ENCODE assay signal across 22 mouse cellular contexts in the genomic region with DNA sequence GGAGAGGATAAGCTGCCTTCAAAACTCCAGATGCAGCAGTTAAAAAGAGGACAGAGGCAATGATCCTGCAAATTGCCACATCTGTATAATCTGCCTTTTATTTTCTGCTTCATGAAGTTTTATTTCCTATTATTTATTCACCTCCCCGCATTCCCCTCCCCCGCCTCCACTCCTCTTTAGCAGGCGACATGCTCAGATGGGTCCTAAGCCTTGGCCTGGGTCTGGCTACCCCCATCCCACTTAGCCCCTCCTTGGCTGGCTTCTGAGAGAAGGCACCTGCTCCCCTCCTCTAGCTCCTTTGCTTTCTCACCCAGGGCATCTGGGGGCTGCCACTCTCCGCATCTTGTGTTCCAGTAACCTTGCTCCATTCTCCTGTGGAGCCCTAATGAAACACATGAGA. TPM values are rescaled to one million over a fixed set of nuclear protein-coding genes. Genes with fewer than 3 reads are reported as not detected.
DNase-seq lines count a peak whose midpoint lies in the region; ATAC-seq and TF ChIP-seq lines count a peak whose summit lies in the region.
"Had no signal": no experiment of that assay in that cellular context is flagged by ENCODE, and none has a peak within 500 bp of the region (broad histone marks: within the 10 kb centered on the region; RNA-seq: fewer than 3 reads in every experiment).

No protein-coding gene starts in this region.

- no peak overlapping the region for H3K4me2 ChIP-seq in hindbrain, embryonic 11.5 days (replicated peaks; ENCODE audit: low read depth, low read length)
- H3K4me2 ChIP-seq in kidney, postnatal 0 days (ENCODE audit: low read length) = no peak overlapping the region
- no peak overlapping the region for H3K4me2 ChIP-seq in midbrain, embryonic 14.5 days (ENCODE audit: low read length)
- no peak overlapping the region for H3K4me2 ChIP-seq in midbrain, postnatal 0 days (ENCODE audit: low read depth, low read length, poor library complexity, severe bottlenecking)
- H3K4me2 ChIP-seq in neural tube, embryonic 13.5 days = no peak overlapping the region
- H3K4me2 ChIP-seq: forebrain, embryonic 15.5 days; heart, embryonic 11.5 days; midbrain, embryonic 15.5 days had no signal

- TF ChIP-seq POLR2A in kidney, adult 2 months (IDR thresholded peaks at IDR 0.05; ENCODE audit: low read depth, low read length) = no peak

- no peaks in the 10 kb centered on the region; the same call in 1 of the 2 replicates for H3K4me1 ChIP-seq in hindbrain, embryonic 11.5 days (replicated peaks; ENCODE audit: control insufficient read depth, insufficient read depth, low read length)
- H3K4me1 ChIP-seq in hindbrain, embryonic 10.5 days (replicated peaks) = peaks cover 19% of the 10 kb centered on the region
- H3K4me1 ChIP-seq in kidney, postnatal 0 days (replicated peaks; ENCODE audit: insufficient read depth, low read length) = peaks cover 31% of the 10 kb centered on the region
- peaks cover 47% of the 10 kb centered on the region for H3K4me1 ChIP-seq in kidney, adult 2 months (ENCODE audit: control insufficient read depth, insufficient read depth, low read length)
- 0 out of 2 replicates have a peak, but pooled peaks cover 2% of the 10 kb centered on the region for H3K4me1 ChIP-seq in midbrain, embryonic 14.5 days (ENCODE audit: control insufficient read depth, insufficient read depth, low read length)
- no peaks in the 10 kb centered on the region for H3K4me1 ChIP-seq in midbrain, postnatal 0 days (ENCODE audit: insufficient read depth, low read length)
- H3K4me1 ChIP-seq in neural tube, embryonic 13.5 days (replicated peaks) = peaks cover 48% of the 10 kb centered on the region

- peak; percentile 30 for DNase-seq in hindbrain, embryonic 11.5 days (ENCODE audit: low spot score)
- no peak for DNase-seq in hindbrain, embryonic 10.5 days (ENCODE audit: low spot score)
- DNase-seq in kidney, postnatal 0 days (ENCODE audit: low spot score) = peak; percentile 80
- DNase-seq in kidney, adult 2 months = no peak
- DNase-seq in midbrain, embryonic 14.5 days = peak; percentile 13
- no peak for DNase-seq in midbrain, postnatal 0 days (ENCODE audit: low spot score)
- DNase-seq in adrenal gland, adult 2 months = no peak
- DNase-seq: adrenal gland, postnatal 36 days; cerebellum, adult 11 months; cerebellum, adult 9-11 months; gastrocnemius, postnatal 10 days; right cerebral cortex, adult 18-20 months; right cerebral cortex, postnatal 4 days; thymus, adult 18-20 months; thymus, postnatal 36 days had no signal

- peak; percentile 68 for ATAC-seq in hindbrain, embryonic 11.5 days (ENCODE audit: low FRiP score)
- peak; percentile 71 for ATAC-seq in kidney, postnatal 0 days (replicated peaks; ENCODE audit: low FRiP score, low read depth)
- ATAC-seq in midbrain, embryonic 14.5 days (ENCODE audit: low FRiP score, low TSS enrichment) = no peak
- ATAC-seq in midbrain, postnatal 0 days (ENCODE audit: low FRiP score) = no peak
- peak; percentile 57 for ATAC-seq in neural tube, embryonic 13.5 days (ENCODE audit: low read depth)
- ATAC-seq: forebrain, embryonic 15.5 days; intestine, embryonic 16.5 days; midbrain, embryonic 15.5 days had no signal

- H3K9ac ChIP-seq in hindbrain, embryonic 11.5 days (ENCODE audit: low read depth, low read length) = no peak overlapping the region
- H3K9ac ChIP-seq in kidney, postnatal 0 days (ENCODE audit: low read depth, low read length) = no peak overlapping the region
- no peak overlapping the region for H3K9ac ChIP-seq in midbrain, embryonic 14.5 days (replicated peaks; ENCODE audit: low read length)
- H3K9ac ChIP-seq in midbrain, postnatal 0 days (replicated peaks; ENCODE audit: low read length, poor library complexity, severe bottlenecking) = no peak overlapping the region
- no peak overlapping the region for H3K9ac ChIP-seq in neural tube, embryonic 13.5 days
- H3K9ac ChIP-seq: forebrain, embryonic 15.5 days; midbrain, embryonic 15.5 days had no signal

- H3K27ac ChIP-seq in hindbrain, embryonic 11.5 days (ENCODE audit: low read depth, low read length) = 0 out of 2 replicates have a peak overlapping the region, but pooled peaks have one; percentile 13
- no peak overlapping the region for H3K27ac ChIP-seq in hindbrain, embryonic 10.5 days
- peak overlapping the region; percentile 82 for H3K27ac ChIP-seq in kidney, postnatal 0 days
- H3K27ac ChIP-seq in kidney, adult 2 months (ENCODE audit: insufficient read depth, low read depth, low read length) = no peak overlapping the region
- no peak overlapping the region for H3K27ac ChIP-seq in midbrain, embryonic 14.5 days (replicated peaks; ENCODE audit: low read depth, low read length)
- H3K27ac ChIP-seq in midbrain, postnatal 0 days (ENCODE audit: low read depth, low read length) = no peak overlapping the region
- peak overlapping the region; percentile 88 for H3K27ac ChIP-seq in neural tube, embryonic 13.5 days (replicated peaks)
- H3K27ac ChIP-seq: embryonic facial prominence, embryonic 10.5 days; forebrain, embryonic 15.5 days; layer of hippocampus, adult 2 months; midbrain, embryonic 15.5 days had no signal

- H3K4me3 ChIP-seq in hindbrain, embryonic 11.5 days (ENCODE audit: low read depth, low read length) = no peak overlapping the region
- H3K4me3 ChIP-seq in hindbrain, embryonic 10.5 days = no peak overlapping the region
- no peak overlapping the region for H3K4me3 ChIP-seq in kidney, postnatal 0 days (replicated peaks; ENCODE audit: low read depth, low read length)
- H3K4me3 ChIP-seq in kidney, adult 2 months (ENCODE audit: insufficient read depth, low read depth, low read length) = no peak overlapping the region
- H3K4me3 ChIP-seq in midbrain, embryonic 14.5 days (replicated peaks; ENCODE audit: low read depth, low read length) = no peak overlapping the region
- no peak overlapping the region for H3K4me3 ChIP-seq in midbrain, postnatal 0 days (ENCODE audit: low read depth, low read length)
- no peak overlapping the region for H3K4me3 ChIP-seq in neural tube, embryonic 13.5 days
- H3K4me3 ChIP-seq: embryonic facial prominence, embryonic 10.5 days; forebrain, embryonic 15.5 days; layer of hippocampus, adult 2 months; midbrain, embryonic 15.5 days had no signal

- H3K27me3 ChIP-seq in hindbrain, embryonic 11.5 days (ENCODE audit: control insufficient read depth, insufficient read depth, low read length) = no peaks in the 10 kb centered on the region; the same call in 1 of the 2 replicates
- H3K27me3 ChIP-seq in hindbrain, embryonic 10.5 days (ENCODE audit: insufficient read depth, poor library complexity, severe bottlenecking) = peaks cover 15% of the 10 kb centered on the region; the same call in 1 of the 2 replicates
- H3K27me3 ChIP-seq in kidney, postnatal 0 days (ENCODE audit: insufficient read depth, low read length) = no peaks in the 10 kb centered on the region
- no peaks in the 10 kb centered on the region for H3K27me3 ChIP-seq in kidney, adult 2 months (replicated peaks; ENCODE audit: control insufficient read depth, insufficient read depth, low read length)
- H3K27me3 ChIP-seq in midbrain, embryonic 14.5 days (ENCODE audit: control insufficient read depth, insufficient read depth, low read length) = no peaks in the 10 kb centered on the region
- H3K27me3 ChIP-seq in midbrain, postnatal 0 days (ENCODE audit: insufficient read depth, low read length) = no peaks in the 10 kb centered on the region
- no peaks in the 10 kb centered on the region for H3K27me3 ChIP-seq in neural tube, embryonic 13.5 days
- H3K27me3 ChIP-seq: forebrain, embryonic 15.5 days; midbrain, embryonic 15.5 days had no signal

- H3K36me3 ChIP-seq in hindbrain, embryonic 11.5 days (ENCODE audit: control insufficient read depth, insufficient read depth, low read length) = no peaks in the 10 kb centered on the region
- no peaks in the 10 kb centered on the region for H3K36me3 ChIP-seq in hindbrain, embryonic 10.5 days
- no peaks in the 10 kb centered on the region for H3K36me3 ChIP-seq in kidney, postnatal 0 days (ENCODE audit: insufficient read depth, low read length)
- no peaks in the 10 kb centered on the region for H3K36me3 ChIP-seq in kidney, adult 2 months (ENCODE audit: control insufficient read depth, insufficient read depth, low read length)
- no peaks in the 10 kb centered on the region for H3K36me3 ChIP-seq in midbrain, embryonic 14.5 days (ENCODE audit: control insufficient read depth, insufficient read depth, low read length)
- H3K36me3 ChIP-seq in midbrain, postnatal 0 days (ENCODE audit: insufficient read depth, low read length) = no peaks in the 10 kb centered on the region
- H3K36me3 ChIP-seq in neural tube, embryonic 13.5 days = no peaks in the 10 kb centered on the region
- H3K36me3 ChIP-seq: embryonic facial prominence, embryonic 10.5 days; forebrain, embryonic 15.5 days; midbrain, embryonic 15.5 days had no signal

- H3K9me3 ChIP-seq in hindbrain, embryonic 11.5 days (ENCODE audit: control insufficient read depth, low read length) = no peaks in the 10 kb centered on the region
- H3K9me3 ChIP-seq in hindbrain, embryonic 10.5 days = no peaks in the 10 kb centered on the region
- H3K9me3 ChIP-seq in kidney, postnatal 0 days (replicated peaks; ENCODE audit: low read length) = no peaks in the 10 kb centered on the region
- H3K9me3 ChIP-seq in midbrain, embryonic 14.5 days (ENCODE audit: control insufficient read depth, low read length) = no peaks in the 10 kb centered on the region
- no peaks in the 10 kb centered on the region for H3K9me3 ChIP-seq in midbrain, postnatal 0 days (ENCODE audit: low read length)
- no peaks in the 10 kb centered on the region for H3K9me3 ChIP-seq in neural tube, embryonic 13.5 days
- H3K9me3 ChIP-seq: embryonic facial prominence, embryonic 10.5 days; forebrain, embryonic 15.5 days; midbrain, embryonic 15.5 days had no signal

- WGBS in hindbrain, embryonic 11.5 days = 70% methylated on average over 4 of the region's 4 CpGs
- WGBS in hindbrain, embryonic 10.5 days = 77% methylated on average over 4 of the region's 4 CpGs
- WGBS in kidney, postnatal 0 days = 26% methylated on average over 4 of the region's 4 CpGs
- 57% methylated on average over 4 of the region's 4 CpGs for WGBS in kidney, adult 2 months
- 62% methylated on average over 4 of the region's 4 CpGs for WGBS in midbrain, embryonic 14.5 days
- 72% methylated on average over 4 of the region's 4 CpGs for WGBS in midbrain, postnatal 0 days
- 62% methylated on average over 4 of the region's 4 CpGs for WGBS in neural tube, embryonic 13.5 days

- TF ChIP-seq CTCF in kidney, postnatal 0 days (IDR thresholded peaks at IDR 0.05; ENCODE audit: low read depth) = no peak
- TF ChIP-seq CTCF in kidney, adult 2 months (conservative IDR thresholded peaks at IDR 0.05; ENCODE audit: insufficient read depth, insufficient read length, low read depth, low read length) = no peak
- TF ChIP-seq CTCF in midbrain, postnatal 0 days (IDR thresholded peaks at IDR 0.05) = no peak

RNA-seq across cellular contexts. Expression of a gene that starts 46.3 kb away (rescaled TPM):
- polyA plus RNA-seq in hindbrain, embryonic 11.5 days (2014; fragmentation: Nextera tagmentation; extraction: Ambion mirVana) = 0.45 and 0.46 TPM in 2 replicates
- 0.86 and 0.90 TPM in 2 replicates for polyA plus RNA-seq in hindbrain, embryonic 10.5 days (2016; fragmentation: Nextera tagmentation; extraction: Ambion mirVana)
- 2.2 and 2.3 TPM in 2 replicates for polyA plus RNA-seq in kidney, postnatal 0 days (2015; fragmentation: Nextera tagmentation; extraction: Ambion mirVana)
- 1.1 and 3.6 TPM in 2 replicates for polyA plus RNA-seq in kidney, adult 2 months (2012; rRNA removed)
- 0.07 and 0.18 TPM in 2 replicates for polyA plus RNA-seq in midbrain, embryonic 14.5 days (2014; fragmentation: Nextera tagmentation; extraction: Ambion mirVana)
- total RNA-seq in midbrain, postnatal 0 days (2014; rRNA removed) = 0.19 and 2.1 TPM in 2 replicates
- polyA plus RNA-seq in midbrain, postnatal 0 days (2015; fragmentation: Nextera tagmentation; extraction: Ambion mirVana) = 0.36 and 0.55 TPM in 2 replicates
- polyA plus RNA-seq in neural tube, embryonic 13.5 days (2015; fragmentation: Nextera tagmentation; extraction: Ambion mirVana) = 0.25 and 1.3 TPM in 2 replicates
- total RNA-seq in adrenal gland, adult 2 months (2021) = 1 to 10 TPM; 2.3 to 2.6 TPM
- 0.67 and 0.84 TPM in 2 replicates for polyA plus RNA-seq in adrenal gland, adult 2 months (2012; rRNA removed)

Comparison
In these comparisons a context has a peak if more than half of its experiments do, and no peak if none do; other contexts are left out.
1. DNase-seq: peak in hindbrain, embryonic 11.5 days (single experiment), kidney, postnatal 0 days (single experiment) and midbrain, embryonic 14.5 days (single experiment); none in hindbrain, embryonic 10.5 days (single experiment), kidney, adult 2 months (single experiment), midbrain, postnatal 0 days (single experiment) and adrenal gland, adult 2 months (single experiment).
2. H3K27ac ChIP-seq: peak in hindbrain, embryonic 11.5 days (single experiment), kidney, postnatal 0 days (single experiment) and neural tube, embryonic 13.5 days (single experiment); none in hindbrain, embryonic 10.5 days (single experiment), kidney, adult 2 months (single experiment), midbrain, embryonic 14.5 days (single experiment) and midbrain, postnatal 0 days (single experiment).
3. ATAC-seq: peak in hindbrain, embryonic 11.5 days (single experiment), kidney, postnatal 0 days (single experiment) and neural tube, embryonic 13.5 days (single experiment); none in midbrain, embryonic 14.5 days (single experiment) and midbrain, postnatal 0 days (single experiment).